Mouse (Mus musculus) gastrocnemius, adult 18-20 months (tissue): ENCODE measurements around the gene Syce3. TPM values are rescaled to one million over a fixed set of nuclear protein-coding genes. Genes with fewer than 3 reads are reported as not detected.

ENCODE experiments used
- DNase-seq: peaks from one replicate; pipeline ENCODE4 v3.0.0; 2021; ENCODE audit warnings: low spot score
- total RNA-seq, 2 experiments: library from RNA; stranded (reverse); gene quantifications; 2 replicates each; pipeline ENCODE4 v1.2.3; 2021

Syce3 gene
- total RNA-seq, 2 experiments from 2014 or later = not detected

DNA sequence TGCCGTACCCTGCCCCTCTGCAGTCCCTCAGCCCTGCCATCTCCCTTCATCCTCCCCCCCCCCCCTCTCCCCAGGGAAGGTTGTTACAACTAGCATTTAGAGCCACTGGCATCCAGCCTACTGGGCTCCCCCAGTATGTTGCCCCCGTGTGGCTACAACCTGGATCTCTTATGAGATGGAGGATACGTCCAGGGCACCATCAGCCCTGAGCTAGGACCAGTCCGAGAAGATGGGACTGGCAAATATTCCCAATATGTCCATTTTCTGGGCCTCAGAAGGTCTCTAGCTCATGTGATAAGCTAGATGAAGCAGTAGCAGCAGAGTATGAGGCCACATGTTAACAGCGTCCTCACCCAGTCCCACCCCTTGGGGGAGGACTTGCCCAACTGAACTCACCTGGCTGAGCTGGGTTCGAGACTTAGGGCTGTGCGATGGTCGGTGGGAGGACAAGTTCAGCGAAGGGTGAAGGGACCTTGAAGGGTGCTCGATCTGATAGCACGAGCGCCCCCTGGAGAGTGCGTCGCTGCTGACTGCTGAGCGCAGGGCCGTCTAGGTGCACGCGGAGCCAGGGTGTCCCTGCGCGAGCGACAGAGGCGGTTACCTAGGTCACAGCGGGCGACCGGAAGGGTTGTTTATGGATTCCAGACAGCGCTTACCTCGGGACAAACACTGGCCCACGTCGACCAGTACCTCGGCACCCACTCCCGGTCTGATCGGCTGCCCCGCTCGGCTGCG lies 37.1 kb downstream of the Syce3 start:
- DNase-seq = peak; percentile 81

DNA sequence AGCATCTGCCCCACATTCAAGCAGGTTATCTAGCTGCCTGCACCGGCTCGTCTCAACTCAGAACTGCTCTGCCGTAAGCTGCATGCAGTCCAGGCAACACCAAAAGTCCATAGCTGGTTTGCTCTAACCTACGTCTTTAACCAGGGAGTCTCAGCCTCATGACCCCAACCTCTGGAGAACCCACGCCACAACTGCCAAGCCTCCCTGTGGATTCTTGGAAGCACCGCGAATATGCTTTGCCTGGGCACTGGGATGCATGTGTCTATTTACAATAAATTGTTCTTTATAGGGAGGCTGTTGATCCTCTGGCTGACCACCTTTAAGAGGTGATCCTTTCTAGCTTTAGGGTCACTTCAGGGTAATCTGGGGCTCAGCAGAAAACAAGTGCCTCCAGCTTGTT lies 37.8 kb downstream of the Syce3 start:
- no peak for DNase-seq

DNA sequence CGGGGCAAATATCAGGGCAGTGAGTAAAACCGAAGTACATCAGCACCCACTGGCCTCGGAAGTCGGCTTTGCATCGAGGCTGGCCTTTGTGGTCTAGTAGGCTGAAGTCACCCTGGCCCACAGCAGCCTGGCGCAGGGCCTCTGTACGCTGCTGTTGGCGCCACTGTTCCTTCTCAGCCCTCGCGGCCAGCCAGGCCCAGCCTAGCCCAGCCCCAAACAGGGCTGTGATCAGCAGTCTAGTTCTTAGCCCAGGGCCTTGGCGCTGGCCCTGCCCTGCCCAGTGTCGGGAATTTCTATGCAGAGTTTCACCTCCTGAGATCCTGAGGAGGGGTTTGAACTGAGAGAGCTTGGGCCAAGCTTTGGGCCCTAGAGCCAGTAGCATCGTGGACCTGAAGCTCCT lies 38.2 kb downstream of the Syce3 start:
- no peak for DNase-seq

DNA sequence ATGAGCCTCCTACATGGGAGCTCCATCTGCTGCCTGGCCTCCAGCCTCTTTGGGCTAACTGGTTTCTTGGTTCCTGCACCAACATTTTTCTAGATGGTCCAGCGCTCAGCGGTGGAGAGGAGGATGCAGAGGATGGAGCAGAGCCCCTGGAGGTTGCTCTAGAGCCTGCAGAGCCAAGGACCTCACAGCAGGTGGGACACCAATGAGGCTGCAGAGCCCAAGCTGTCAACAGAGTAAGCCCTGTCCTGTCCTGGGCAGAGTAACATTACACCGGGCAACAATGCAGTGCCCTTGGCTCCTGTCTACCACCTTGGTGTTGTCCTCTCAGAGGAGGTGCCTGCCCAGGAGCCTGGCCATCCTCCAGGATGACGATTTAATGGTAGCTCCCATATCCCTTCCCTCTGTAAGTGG lies 45.2 kb downstream of the Syce3 start:
- no peak for DNase-seq

DNA sequence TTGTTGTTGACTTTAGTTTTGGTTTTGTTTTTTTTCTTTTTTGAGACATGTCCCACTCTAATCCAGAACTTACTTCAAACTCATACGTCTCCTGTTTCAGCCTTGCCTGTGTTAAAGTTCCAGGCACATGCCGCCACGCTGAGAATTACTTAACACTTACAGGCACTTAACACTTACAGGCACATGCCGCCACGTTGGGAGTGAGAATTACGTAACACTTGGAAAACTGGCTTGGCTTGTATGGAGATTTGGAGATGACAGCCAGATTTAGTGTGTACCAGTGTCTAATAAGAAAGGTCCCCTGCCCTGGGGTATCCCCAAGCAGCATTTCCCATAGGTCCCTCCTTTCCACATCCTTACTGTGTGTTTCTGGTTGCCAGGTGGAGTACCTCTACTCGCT lies 47.3 kb downstream of the Syce3 start:
- no peak for DNase-seq

DNA sequence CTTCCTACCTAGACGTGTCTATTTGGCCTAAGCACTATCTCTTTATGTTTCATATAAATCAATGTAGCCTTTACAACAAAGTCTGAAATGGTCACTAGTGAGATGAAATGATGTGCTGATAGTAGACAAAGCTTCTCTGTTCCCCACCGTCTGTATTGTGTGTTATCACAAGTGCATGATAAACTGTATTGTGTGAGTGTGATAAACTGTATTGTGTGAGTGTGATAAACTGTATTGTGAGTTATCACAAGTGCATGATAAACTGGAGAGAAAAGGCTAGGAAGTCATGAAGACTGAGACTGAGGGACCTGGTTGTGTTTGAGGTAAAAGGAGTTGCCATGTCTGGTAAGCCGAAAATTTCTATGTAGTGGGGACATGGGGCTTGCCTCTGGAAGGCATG lies 51.5 kb downstream of the Syce3 start:
- no peak for DNase-seq

DNA sequence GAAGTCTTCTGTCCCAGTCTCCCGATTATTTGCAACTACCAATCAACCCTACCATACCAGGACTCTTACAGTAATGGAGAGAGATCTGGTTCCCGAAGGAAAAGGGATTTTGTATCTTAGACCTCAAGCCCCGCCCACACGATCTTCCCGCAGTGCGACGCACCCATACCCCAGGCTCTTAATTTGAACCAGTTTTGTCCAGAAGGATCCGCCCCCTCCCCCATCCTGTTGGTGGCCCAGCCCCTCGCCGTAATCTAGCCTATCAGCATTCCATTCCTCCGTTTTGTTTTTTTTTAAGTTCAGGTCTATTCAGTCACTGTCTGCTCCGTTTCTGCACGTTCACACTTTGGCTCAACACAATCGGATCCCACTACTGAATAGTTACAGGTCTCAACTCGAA lies 53.9 kb downstream of the Syce3 start:
- no peak for DNase-seq

DNA sequence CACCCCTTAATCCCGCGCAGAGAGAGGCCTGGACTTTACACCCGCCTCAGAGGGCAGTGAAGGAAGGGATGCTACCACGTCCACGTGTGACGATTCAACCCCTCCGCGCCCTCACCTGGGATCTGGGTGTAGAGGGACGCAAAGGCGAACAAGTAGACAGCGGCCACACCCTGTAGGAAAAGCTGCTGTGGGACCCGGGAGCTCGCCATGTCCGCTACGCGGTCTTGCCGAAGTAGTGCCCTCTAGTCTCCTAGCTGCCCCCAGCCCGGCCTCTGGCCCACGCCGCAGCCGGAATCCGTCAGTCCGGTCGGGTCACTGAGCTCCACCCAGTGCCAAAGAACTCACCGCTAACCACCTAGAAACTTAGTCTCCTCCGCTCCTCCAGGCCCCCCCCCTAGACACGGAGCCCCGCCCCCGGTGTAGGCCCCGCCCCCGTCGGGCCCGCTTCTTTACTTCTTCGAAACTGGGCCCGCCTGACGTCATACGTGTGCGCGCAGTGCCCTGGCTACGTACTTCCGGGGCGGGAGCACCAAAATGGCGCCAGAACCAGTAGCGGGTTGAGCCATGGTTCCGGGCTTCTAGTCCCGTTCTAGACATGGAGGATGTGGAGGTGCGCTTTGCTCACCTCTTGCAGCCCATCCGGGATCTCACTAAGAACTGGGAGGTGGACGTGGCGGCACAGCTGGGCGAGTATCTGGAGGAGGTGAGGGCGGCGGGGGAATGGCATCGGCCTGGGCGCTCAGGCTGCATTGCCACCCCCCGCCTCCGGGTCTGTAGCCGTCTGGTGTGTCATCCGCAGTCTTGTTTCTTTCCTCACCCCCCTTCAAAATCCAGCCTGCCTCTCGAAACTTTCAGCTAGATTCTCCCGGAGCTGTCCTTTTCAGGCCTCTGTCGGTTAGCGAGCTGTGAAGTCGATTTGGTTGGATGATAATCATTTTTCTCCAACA lies 54.8 kb downstream of the Syce3 start, which contains the start of the genes Lmf2 and Ncaph2:
TSS of gene Lmf2 (minus strand) at position 419 of the 947 bp plus-strand sequence.
TSS of gene Ncaph2 (plus strand) at position 479 of the 947 bp plus-strand sequence.
- peak; percentile 96 for DNase-seq

DNA sequence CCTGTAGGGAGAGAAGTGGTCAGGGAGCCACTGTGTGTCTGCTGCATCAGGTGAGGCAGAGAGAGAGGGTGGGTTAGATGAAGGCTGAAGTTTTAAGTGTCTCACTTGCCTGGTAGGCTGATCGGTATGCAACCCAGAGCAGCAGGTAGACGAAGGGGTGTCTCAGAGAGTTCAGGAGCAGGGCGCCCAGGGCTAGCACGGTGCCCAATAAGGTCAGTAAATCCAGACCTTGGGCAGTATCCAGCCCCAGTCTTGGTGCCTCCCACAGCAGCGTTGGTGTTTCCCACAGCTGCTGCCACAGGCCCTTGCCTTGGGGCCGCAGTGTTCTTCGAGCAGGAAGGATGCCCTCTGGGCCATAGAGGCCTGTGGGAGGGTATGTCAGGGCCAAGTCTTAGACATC lies 55.8 kb downstream of the Syce3 start:
- no peak for DNase-seq

DNA sequence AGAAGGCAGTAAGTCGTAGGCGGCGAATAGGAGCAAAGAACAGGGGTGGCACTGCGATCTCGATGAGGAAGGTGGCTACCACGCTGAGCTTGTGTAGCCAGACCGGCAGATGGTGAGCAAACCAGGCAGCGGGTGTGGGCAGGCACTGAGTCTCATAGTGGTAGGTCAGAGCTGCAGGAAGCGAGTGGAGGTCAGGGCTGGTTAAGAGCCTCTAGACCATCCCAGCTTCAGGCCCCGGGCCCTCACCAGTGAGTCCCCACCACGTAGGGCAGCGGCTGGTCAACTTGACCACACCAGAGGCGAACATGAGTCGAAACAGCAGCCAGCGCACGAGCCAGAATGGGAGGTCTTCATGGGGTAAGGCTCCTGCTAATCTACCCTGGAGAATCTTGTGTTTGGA lies 56.5 kb downstream of the Syce3 start:
- DNase-seq = no peak

DNA sequence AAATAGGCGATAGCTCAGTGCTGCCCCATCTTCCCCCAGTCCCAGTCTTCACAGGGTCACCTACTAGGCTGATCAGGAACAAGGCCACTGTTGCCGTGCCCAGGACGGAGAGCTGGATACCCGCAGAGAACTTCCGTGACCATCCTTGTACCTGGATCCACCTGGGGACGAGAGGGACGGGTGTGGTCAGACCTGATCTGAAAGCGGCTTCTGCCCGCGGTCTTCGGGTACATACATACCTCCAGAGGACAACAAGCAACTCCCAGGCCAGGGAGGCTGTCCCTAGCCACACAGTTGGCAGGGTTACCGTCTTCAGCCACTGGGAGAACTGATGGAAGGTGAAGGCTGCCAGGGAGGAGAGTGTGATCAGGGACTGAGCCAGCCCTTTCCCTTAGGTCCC lies 57.5 kb downstream of the Syce3 start:
- DNase-seq = no peak

DNA sequence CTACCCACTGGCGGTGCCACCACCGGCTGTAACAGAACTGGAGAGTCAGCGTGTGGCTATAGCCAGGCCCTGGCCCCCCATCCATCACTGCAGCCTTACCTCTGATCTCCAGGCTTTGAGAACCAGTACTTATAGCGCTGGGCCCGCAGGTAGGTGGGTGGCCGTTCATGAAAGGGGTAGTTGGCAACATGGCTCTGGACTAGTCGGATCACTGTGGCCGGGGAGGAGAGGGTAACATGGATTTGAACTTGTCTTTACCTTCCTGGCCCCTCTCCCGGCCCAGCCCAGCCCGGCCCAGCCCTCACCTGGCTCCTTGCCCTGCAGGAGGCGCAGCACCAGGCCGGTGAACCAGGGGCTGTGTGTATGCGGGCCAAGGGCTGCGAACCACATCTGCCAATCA lies 58.2 kb downstream of the Syce3 start:
- no peak for DNase-seq

DNA sequence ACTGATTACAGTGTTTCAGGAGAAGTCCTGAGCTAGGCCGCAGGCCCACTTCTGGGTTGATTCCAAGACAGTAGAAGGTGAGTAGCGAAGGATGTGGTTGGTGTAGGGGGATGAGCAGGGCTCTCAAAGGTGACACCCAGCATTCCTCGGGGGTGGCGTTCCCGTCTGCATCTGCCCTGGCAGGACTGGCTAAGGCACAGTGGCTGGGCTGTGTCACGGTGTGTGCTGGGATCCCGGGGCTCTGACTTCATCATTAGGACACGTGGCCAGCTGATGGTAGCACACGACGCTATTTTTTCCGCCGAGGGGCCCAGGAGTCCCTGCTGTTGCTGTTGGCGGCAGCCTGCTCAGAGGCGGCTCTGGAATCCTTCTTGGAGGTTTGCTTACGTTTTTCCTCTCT lies 59.0 kb downstream of the Syce3 start:
- no peak for DNase-seq

DNA sequence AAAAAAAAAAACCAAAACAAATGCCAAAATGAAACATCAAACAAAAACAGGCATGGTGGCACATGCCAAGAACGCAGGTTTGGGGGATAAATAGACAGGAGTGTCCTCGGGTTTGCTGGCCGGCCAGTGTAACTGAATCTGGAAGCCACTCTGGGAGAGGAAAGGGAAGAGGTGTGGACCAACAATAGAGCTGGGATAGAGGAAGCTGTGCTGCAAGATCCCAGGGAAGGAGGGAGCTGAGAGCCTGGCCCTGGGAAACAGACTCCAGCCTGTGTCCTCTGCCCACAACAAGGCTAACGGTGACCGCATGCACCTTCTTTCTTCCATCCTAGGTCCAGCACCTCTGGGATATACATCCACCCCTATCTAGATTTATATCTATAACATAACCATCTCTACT lies 59.9 kb downstream of the Syce3 start:
- DNase-seq = no peak

DNA sequence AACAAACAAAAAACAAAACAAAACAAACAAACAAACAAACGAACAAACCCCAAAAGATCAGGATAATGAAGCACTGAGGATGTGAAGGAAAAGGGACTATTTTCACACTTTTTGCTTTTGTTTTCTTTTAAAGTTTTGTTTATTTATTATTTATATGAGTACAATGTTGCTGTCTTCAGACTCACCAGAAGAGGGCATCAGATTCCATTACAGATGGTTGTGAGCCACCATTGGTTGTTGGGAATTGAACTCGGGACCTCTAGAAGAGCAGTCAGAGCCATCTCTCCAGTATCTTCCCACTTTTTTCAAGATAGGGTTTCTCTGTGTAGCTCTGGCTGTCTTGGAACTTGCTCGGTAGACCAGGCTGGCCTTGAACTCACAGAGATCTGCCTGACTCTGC lies 67.0 kb downstream of the Syce3 start:
- DNase-seq = no peak

DNA sequence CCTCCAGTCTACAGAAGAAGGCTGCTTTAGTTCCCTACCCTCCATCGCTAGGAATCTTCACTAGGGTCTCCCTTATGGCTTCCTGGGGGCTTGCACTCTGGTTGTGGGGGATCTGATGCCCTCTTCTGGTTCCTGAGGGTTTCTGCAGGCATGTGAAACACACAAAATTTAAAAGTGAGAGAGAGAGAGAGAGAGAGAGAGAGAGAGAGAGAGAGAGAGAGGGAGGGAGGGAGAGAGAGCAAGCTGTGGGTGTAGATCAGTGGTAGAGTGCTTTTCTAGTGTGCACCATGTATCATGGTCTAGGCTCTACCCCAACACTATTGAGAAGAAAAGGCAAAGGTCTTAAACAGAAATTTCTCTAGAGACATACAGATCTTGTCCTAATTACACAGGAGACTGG lies 68.6 kb downstream of the Syce3 start:
- DNase-seq = no peak

Other genes starting within 250 kb of the Syce3 start
- gene Plxnb2, start 229.7 kb downstream of the Syce3 start, total RNA-seq = 1 to 10 TPM; 4.0 to 8.2 TPM
- gene Dennd6b, start 214.0 kb downstream of the Syce3 start, total RNA-seq = 1 to 10 TPM; 8.8 to 9.6 TPM
- gene Ppp6r2, start 198.9 kb downstream of the Syce3 start, total RNA-seq = 10 to 100 TPM; 90.7 to 93.0 TPM
- 10 to 100 TPM; 59.4 to 61.0 TPM for gene Sbf1, start 95.2 kb downstream of the Syce3 start, total RNA-seq
- not detected for gene Adm2, start 87.8 kb downstream of the Syce3 start, total RNA-seq
- gene Miox, start 76.1 kb downstream of the Syce3 start, total RNA-seq = under 1 TPM in 1 of 2 experiments, not detected in 1; 0.48 TPM
- 10 to 100 TPM; 11.4 to 12.5 TPM for gene Lmf2, start 54.8 kb downstream of the Syce3 start, total RNA-seq
- 10 to 100 TPM; 39.2 to 46.1 TPM for gene Ncaph2, start 54.8 kb downstream of the Syce3 start, total RNA-seq
- gene Sco2, start 36.7 kb downstream of the Syce3 start, total RNA-seq = 10 to 100 TPM; 12.4 to 13.9 TPM
- under 1 TPM; 0.31 to 0.43 TPM for gene Tymp, start 33.5 kb downstream of the Syce3 start, total RNA-seq
- gene Odf3b, start 31.2 kb downstream of the Syce3 start, total RNA-seq = under 1 TPM in 1 of 2 experiments, not detected in 1; 0.64 TPM
- not detected for gene Klhdc7b, start 25.6 kb downstream of the Syce3 start, total RNA-seq
- gene Cpt1b, start 15.4 kb upstream of the Syce3 start, total RNA-seq = 100 to 1,000 TPM; 287 to 338 TPM
- under 1 TPM; 0.23 to 0.28 TPM for gene C730034F03Rik, start 19.1 kb upstream of the Syce3 start, total RNA-seq
- gene Gm44502, start 19.2 kb upstream of the Syce3 start, total RNA-seq = under 1 TPM in 1 of 2 experiments, not detected in 1; 0.52 TPM
- gene Chkb, start 19.4 kb upstream of the Syce3 start, total RNA-seq = 10 to 100 TPM; 19.7 to 27.0 TPM
- gene Mapk8ip2, start 43.4 kb upstream of the Syce3 start, total RNA-seq = under 1 TPM; 0.25 to 0.57 TPM
- 1 to 10 TPM; 2.8 to 4.0 TPM for gene Arsa, start 66.9 kb upstream of the Syce3 start, total RNA-seq
- 10 to 100 TPM in 1 of 2 experiments, 1 to 10 TPM in 1; 8.9 to 12.6 TPM for gene Shank3, start 89.1 kb upstream of the Syce3 start, total RNA-seq
- not detected for gene Acr, start 157.8 kb upstream of the Syce3 start, total RNA-seq
- 1 to 10 TPM; 2.1 to 2.4 TPM for gene Rabl2, start 181.4 kb upstream of the Syce3 start, total RNA-seq